Mouse (Mus musculus) megakaryocyte, embryonic 14.5 days (primary cell): ENCODE results near the gene Slc38a11. TPM values are rescaled to one million over a fixed set of nuclear protein-coding genes. Genes with fewer than 3 reads are reported as not detected.

Experiments used
- H3K27me3 ChIP-seq: replicated peaks from 2 replicates; pipeline ENCODE3; 2012; ENCODE audit warnings: inconsistent platforms
- H3K36me3 ChIP-seq: replicated peaks from 2 replicates; pipeline ENCODE3; 2012; ENCODE audit warnings: low read length, inconsistent platforms, mixed read lengths
- H3K4me1 ChIP-seq: 2 replicates; pipeline ENCODE4 v1.6.1; 2012; ENCODE audit warnings: inconsistent platforms
- H3K4me3 ChIP-seq: replicated peaks from 2 replicates; pipeline ENCODE3; 2012; ENCODE audit warnings: moderate library complexity, mild to moderate bottlenecking, inconsistent platforms
- H3K9me3 ChIP-seq: 2 replicates; pipeline ENCODE4 v1.6.1; 2012; ENCODE audit warnings: inconsistent platforms
- FLI1 ChIP-seq: IDR thresholded peaks from 2 replicates; pipeline ENCODE4 v1.6.1; 2012; ENCODE audit warnings: low read length, inconsistent platforms, mixed read lengths
- GATA1 ChIP-seq: IDR thresholded peaks from 3 replicates; pipeline ENCODE4 v1.6.1; 2012; ENCODE audit warnings: mixed read lengths, low read length, inconsistent platforms, borderline replicate concordance
- polyA plus RNA-seq: library from polyadenylated mRNA; stranded (reverse); fragments of >175 nt; gene quantifications from 2 replicates; pipeline ENCODE4 v1.2.3, GENCODE M21; 2012; ENCODE audit warnings: low replicate concordance; ENCODE audit not compliant: insufficient read depth

The Slc38a11 gene
- polyA plus RNA-seq, 1 experiment, result not detected

- no peaks in the 10 kb centered on the region for H3K36me3 ChIP-seq
- peaks cover 13% of the 10 kb centered on the region for H3K9me3 ChIP-seq
- no peak overlapping the region for H3K4me3 ChIP-seq
- no peak for TF ChIP-seq GATA1
- TF ChIP-seq FLI1, result no peak
- H3K4me1 ChIP-seq, result no peaks in the 10 kb centered on the region
- H3K27me3 ChIP-seq, result no peaks in the 10 kb centered on the region
Observed at GRCm38 (mm10) chr2:65288696-65289095, 75.1 kb downstream of the Slc38a11 start.

GRCm38 (mm10) chr2:65285380-65285779 lies 78.5 kb downstream of the Slc38a11 start:
- H3K9me3 ChIP-seq, result no peaks in the 10 kb centered on the region
- H3K4me1 ChIP-seq, result no peaks in the 10 kb centered on the region
- no peak for TF ChIP-seq GATA1
- no peak for TF ChIP-seq FLI1
- no peak overlapping the region for H3K4me3 ChIP-seq
- H3K36me3 ChIP-seq, result no peaks in the 10 kb centered on the region
- H3K27me3 ChIP-seq, result no peaks in the 10 kb centered on the region

- no peak overlapping the region for H3K4me3 ChIP-seq
- H3K36me3 ChIP-seq, result no peaks in the 10 kb centered on the region
- H3K4me1 ChIP-seq, result no peaks in the 10 kb centered on the region; the same call in 1 of the 2 replicates
- H3K9me3 ChIP-seq, result no peaks in the 10 kb centered on the region
- TF ChIP-seq GATA1 (no peak), FLI1 (no peak)
- no peaks in the 10 kb centered on the region for H3K27me3 ChIP-seq
Observed at GRCm38 (mm10) chr2:65282979-65283378, 80.9 kb downstream of the Slc38a11 start.

GRCm38 (mm10) chr2:65279029-65279690 lies 84.7 kb downstream of the Slc38a11 start:
- H3K4me1 ChIP-seq, result no peaks in the 10 kb centered on the region; the same call in 1 of the 2 replicates
- H3K36me3 ChIP-seq, result no peaks in the 10 kb centered on the region
- H3K27me3 ChIP-seq, result no peaks in the 10 kb centered on the region
- TF ChIP-seq GATA1 (no peak), FLI1 (no peak)
- H3K9me3 ChIP-seq, result no peaks in the 10 kb centered on the region
- peak overlapping the region; percentile 28 for H3K4me3 ChIP-seq

GRCm38 (mm10) chr2:65275443-65276061 lies 88.3 kb downstream of the Slc38a11 start:
- Histone ChIP-seq H3K36me3 (no peaks in the 10 kb centered on the region), H3K9me3 (no peaks in the 10 kb centered on the region)
- TF ChIP-seq FLI1 (no peak), GATA1 (no peak)

GRCm38 (mm10) chr2:65273910-65274309 lies 89.9 kb downstream of the Slc38a11 start:
- Histone ChIP-seq H3K27me3 (no peaks in the 10 kb centered on the region), H3K36me3 (no peaks in the 10 kb centered on the region), H3K4me3 (no peak overlapping the region), H3K9me3 (no peaks in the 10 kb centered on the region), H3K4me1 (no peaks in the 10 kb centered on the region; the same call in 1 of the 2 replicates)
- TF ChIP-seq FLI1 (no peak), GATA1 (no peak)

More at GRCm38 (mm10) chr2:65275443-65276061, 88.3 kb downstream of the Slc38a11 start:
- H3K27me3 ChIP-seq, result no peaks in the 10 kb centered on the region
- no peaks in the 10 kb centered on the region; the same call in 1 of the 2 replicates for H3K4me1 ChIP-seq
- H3K4me3 ChIP-seq, result no peak overlapping the region

- Histone ChIP-seq H3K9me3 (no peaks in the 10 kb centered on the region), H3K4me1 (no peaks in the 10 kb centered on the region), H3K36me3 (no peaks in the 10 kb centered on the region), H3K4me3 (no peak overlapping the region), H3K27me3 (no peaks in the 10 kb centered on the region)
- no peak for TF ChIP-seq GATA1
- TF ChIP-seq FLI1, result no peak
Observed at GRCm38 (mm10) chr2:65268731-65269130, 95.1 kb downstream of the Slc38a11 start.

- no peaks in the 10 kb centered on the region for H3K27me3 ChIP-seq
- no peaks in the 10 kb centered on the region for H3K36me3 ChIP-seq
- H3K9me3 ChIP-seq, result no peaks in the 10 kb centered on the region
- no peak for TF ChIP-seq GATA1
- no peak for TF ChIP-seq FLI1
- no peak overlapping the region for H3K4me3 ChIP-seq
- no peaks in the 10 kb centered on the region for H3K4me1 ChIP-seq
Observed at GRCm38 (mm10) chr2:65267834-65268233, 96.0 kb downstream of the Slc38a11 start.

GRCm38 (mm10) chr2:65266576-65267299 lies 97.1 kb downstream of the Slc38a11 start:
- no peaks in the 10 kb centered on the region for H3K36me3 ChIP-seq
- no peaks in the 10 kb centered on the region for H3K27me3 ChIP-seq
- H3K4me3 ChIP-seq, result no peak overlapping the region
- TF ChIP-seq GATA1 (no peak), FLI1 (no peak)
- no peaks in the 10 kb centered on the region for H3K4me1 ChIP-seq
- H3K9me3 ChIP-seq, result no peaks in the 10 kb centered on the region

Other genes with a start within 250 kb of the Slc38a11 start
- gene Cobll1, start 124.6 kb downstream of the Slc38a11 start, polyA plus RNA-seq, result not detected in 2 replicates
- gene Scn3a, start 203.6 kb upstream of the Slc38a11 start, polyA plus RNA-seq, result not detected in 2 replicates